Mouse (Mus musculus): ENCODE results near the gene Zfp74. TPM values are rescaled to one million over a fixed set of nuclear protein-coding genes. Genes with fewer than 3 reads are reported as not detected.
"Not testable (repeated sequence)": the region's sequence is repeated elsewhere in the genome, so short reads cannot be mapped to it uniquely, and the experiment has no call there.

Zfp74 gene
- total RNA-seq, 1 experiment = 11.7 TPM

GRCm38 (mm10) chr7:29981860-29982259, 28.0 kb upstream of the Zfp74 start:
- Histone ChIP-seq H3K9ac (ENCODE audit: insufficient read depth, low read depth, low read length, poor library complexity, severe bottlenecking) (peak overlapping the region; percentile 49; the same call in 1 of the 2 replicates), H3K27ac (ENCODE audit: insufficient read depth, low read depth, low read length, poor library complexity, severe bottlenecking) (peak overlapping the region; percentile 100)

GRCm38 (mm10) chr7:29981455-29981854, 27.6 kb upstream of the Zfp74 start:
- Histone ChIP-seq H3K9ac (ENCODE audit: insufficient read depth, low read depth, low read length, poor library complexity, severe bottlenecking) (0 out of 2 replicates have a peak overlapping the region, but pooled peaks have one; percentile 28), H3K36me3 (ENCODE audit: control insufficient read depth, insufficient read depth, low read length, poor library complexity, severe bottlenecking) (peaks cover 5% of the 10 kb centered on the region; the same call in 1 of the 2 replicates), H3K4me3 (ENCODE audit: insufficient read depth in 1 of 2, low read depth in 1 of 2, low read length in 2 of 2, poor library complexity in 1 of 2, severe bottlenecking in 1 of 2) (0 out of 4 replicates have a peak overlapping the region, but pooled peaks have one; percentile 4 to 31), H3K9me3 (ENCODE audit: control insufficient read depth, insufficient read depth, low read depth, low read length) (no peaks in the 10 kb centered on the region), H3K4me1 (ENCODE audit: control insufficient read depth in 2 of 2, insufficient read depth in 2 of 2, low read length in 2 of 2, poor library complexity in 1 of 2) (peaks cover 4 to 21% of the 10 kb centered on the region in 2 experiments), H3K27ac (ENCODE audit: insufficient read depth, low read depth, low read length, poor library complexity, severe bottlenecking) (peak overlapping the region; percentile 100)
- TF ChIP-seq MAFK (IDR thresholded peaks at IDR 0.05; ENCODE audit: insufficient read depth, low read depth, low read length) (no peak), ZNF384 (IDR thresholded peaks at IDR 0.05; ENCODE audit: low read depth, low read length) (no peak), ZC3H11A (IDR thresholded peaks at IDR 0.05; ENCODE audit: borderline replicate concordance, low read depth, low read length) (no peak), CHD2 (IDR thresholded peaks at IDR 0.05; ENCODE audit: low read depth, low read length) (no peak), HCFC1 (IDR thresholded peaks at IDR 0.05; ENCODE audit: borderline replicate concordance, insufficient read depth, low read length) (no peak)
- DNase-seq (ENCODE audit: low read depth, low spot score) = peak; percentile 68
- in situ Hi-C loops (cut with MboI; ENCODE audit: low sequenced_read_pairs in 2 of 2, unreplicated experiment in 2 of 2) = no loop called here

More at GRCm38 (mm10) chr7:29981860-29982259, 28.0 kb upstream of the Zfp74 start:
- TF ChIP-seq MAFK (IDR thresholded peaks at IDR 0.05; ENCODE audit: insufficient read depth, low read depth, low read length) (0 out of 2 replicates have a peak, but pooled peaks have one; percentile 8), ZNF384 (IDR thresholded peaks at IDR 0.05; ENCODE audit: low read depth, low read length) (no peak), HCFC1 (IDR thresholded peaks at IDR 0.05; ENCODE audit: borderline replicate concordance, insufficient read depth, low read length) (peak; percentile 72; the same call in 1 of the 2 replicates), ZC3H11A (IDR thresholded peaks at IDR 0.05; ENCODE audit: borderline replicate concordance, low read depth, low read length) (no peak), CHD2 (IDR thresholded peaks at IDR 0.05; ENCODE audit: low read depth, low read length) (peak; percentile 80)
- Histone ChIP-seq H3K36me3 (ENCODE audit: control insufficient read depth, insufficient read depth, low read length, poor library complexity, severe bottlenecking) (peaks cover 6% of the 10 kb centered on the region), H3K9me3 (ENCODE audit: control insufficient read depth, insufficient read depth, low read depth, low read length) (no peaks in the 10 kb centered on the region), H3K4me3 (ENCODE audit: insufficient read depth in 1 of 2, low read depth in 1 of 2, low read length in 2 of 2, poor library complexity in 1 of 2, severe bottlenecking in 1 of 2) (peak overlapping the region; percentile 31 to 57), H3K4me1 (ENCODE audit: control insufficient read depth in 2 of 2, insufficient read depth in 2 of 2, low read length in 2 of 2, poor library complexity in 1 of 2) (peaks cover 4 to 22% of the 10 kb centered on the region in 2 experiments)
- in situ Hi-C loops (cut with MboI; ENCODE audit: low sequenced_read_pairs in 2 of 2, unreplicated experiment in 2 of 2) = no loop called here
- DNase-seq (ENCODE audit: low read depth, low spot score) = peak; percentile 77

- no peak for TF ChIP-seq MAFK (IDR thresholded peaks at IDR 0.05; ENCODE audit: insufficient read depth, low read depth, low read length)
- TF ChIP-seq ZNF384 (IDR thresholded peaks at IDR 0.05; ENCODE audit: low read depth, low read length) = no peak
- no peak for TF ChIP-seq HCFC1 (IDR thresholded peaks at IDR 0.05; ENCODE audit: borderline replicate concordance, insufficient read depth, low read length)
- TF ChIP-seq ZC3H11A (IDR thresholded peaks at IDR 0.05; ENCODE audit: borderline replicate concordance, low read depth, low read length) = no peak
- TF ChIP-seq CHD2 (IDR thresholded peaks at IDR 0.05; ENCODE audit: low read depth, low read length) = no peak
- in situ Hi-C loops (cut with MboI; ENCODE audit: low sequenced_read_pairs in 2 of 2, unreplicated experiment in 2 of 2) = no loop called here
Measured at GRCm38 (mm10) chr7:29980761-29981160, 26.9 kb upstream of the Zfp74 start.

GRCm38 (mm10) chr7:29970686-29971085, 16.8 kb upstream of the Zfp74 start:
- DNase-seq (ENCODE audit: low read depth, low spot score) = no peak
- in situ Hi-C loops (cut with MboI; ENCODE audit: low sequenced_read_pairs in 2 of 2, unreplicated experiment in 2 of 2) = no loop called here
- Histone ChIP-seq H3K4me3 (ENCODE audit: insufficient read depth in 1 of 2, low read depth in 1 of 2, low read length in 2 of 2, poor library complexity in 1 of 2, severe bottlenecking in 1 of 2) (peak overlapping the region; percentile 10 to 54; a peak in 2 of 4 replicates), H3K9ac (ENCODE audit: insufficient read depth, low read depth, low read length, poor library complexity, severe bottlenecking) (peak overlapping the region; percentile 21; the same call in 1 of the 2 replicates), H3K36me3 (ENCODE audit: control insufficient read depth, insufficient read depth, low read length, poor library complexity, severe bottlenecking) (no peaks in the 10 kb centered on the region), H3K27ac (ENCODE audit: insufficient read depth, low read depth, low read length, poor library complexity, severe bottlenecking) (peak overlapping the region; percentile 8; the same call in 1 of the 2 replicates), H3K4me1 (ENCODE audit: control insufficient read depth in 2 of 2, insufficient read depth in 2 of 2, low read length in 2 of 2, poor library complexity in 1 of 2) (peaks cover 5% of the 10 kb centered on the region in 2 experiments; a peak in 2 of 4 replicates), H3K9me3 (ENCODE audit: control insufficient read depth, insufficient read depth, low read depth, low read length) (no peaks in the 10 kb centered on the region)
- no peak for TF ChIP-seq HCFC1 (IDR thresholded peaks at IDR 0.05; ENCODE audit: borderline replicate concordance, insufficient read depth, low read length)
- TF ChIP-seq ZC3H11A (IDR thresholded peaks at IDR 0.05; ENCODE audit: borderline replicate concordance, low read depth, low read length) = no peak
- no peak for TF ChIP-seq MAFK (IDR thresholded peaks at IDR 0.05; ENCODE audit: insufficient read depth, low read depth, low read length)
- TF ChIP-seq CHD2 (IDR thresholded peaks at IDR 0.05; ENCODE audit: low read depth, low read length) = no peak
- no peak for TF ChIP-seq ZNF384 (IDR thresholded peaks at IDR 0.05; ENCODE audit: low read depth, low read length)

More at GRCm38 (mm10) chr7:29980761-29981160, 26.9 kb upstream of the Zfp74 start:
- Histone ChIP-seq H3K4me1 (ENCODE audit: control insufficient read depth in 2 of 2, insufficient read depth in 2 of 2, low read length in 2 of 2, poor library complexity in 1 of 2) (peaks cover 3 to 15% of the 10 kb centered on the region in 2 experiments; a peak in 3 of 4 replicates), H3K27ac (ENCODE audit: insufficient read depth, low read depth, low read length, poor library complexity, severe bottlenecking) (peak overlapping the region; percentile 100), H3K4me3 (ENCODE audit: insufficient read depth in 1 of 2, low read depth in 1 of 2, low read length in 2 of 2, poor library complexity in 1 of 2, severe bottlenecking in 1 of 2) (no peak overlapping the region), H3K9ac (ENCODE audit: insufficient read depth, low read depth, low read length, poor library complexity, severe bottlenecking) (no peak overlapping the region), H3K36me3 (ENCODE audit: control insufficient read depth, insufficient read depth, low read length, poor library complexity, severe bottlenecking) (peaks cover under 1% of the 10 kb centered on the region; the same call in 1 of the 2 replicates), H3K9me3 (ENCODE audit: control insufficient read depth, insufficient read depth, low read depth, low read length) (no peaks in the 10 kb centered on the region)
- no peak for DNase-seq (ENCODE audit: low read depth, low spot score)

- H3K9ac ChIP-seq (ENCODE audit: insufficient read depth, low read depth, low read length, poor library complexity, severe bottlenecking) = peak overlapping the region; percentile 51
- H3K27ac ChIP-seq (ENCODE audit: insufficient read depth, low read depth, low read length, poor library complexity, severe bottlenecking); H3K4me1 ChIP-seq (ENCODE audit: control insufficient read depth in 2 of 2, insufficient read depth in 2 of 2, low read length in 2 of 2, poor library complexity in 1 of 2); H3K36me3 ChIP-seq (ENCODE audit: control insufficient read depth, insufficient read depth, low read length, poor library complexity, severe bottlenecking); in situ Hi-C loops (cut with MboI; ENCODE audit: low sequenced_read_pairs in 2 of 2, unreplicated experiment in 2 of 2); DNase-seq (ENCODE audit: low read depth, low spot score); H3K9me3 ChIP-seq (ENCODE audit: control insufficient read depth, insufficient read depth, low read depth, low read length): not testable (repeated sequence)
- H3K4me3 ChIP-seq (ENCODE audit: insufficient read depth in 1 of 2, low read depth in 1 of 2, low read length in 2 of 2, poor library complexity in 1 of 2, severe bottlenecking in 1 of 2) = peak overlapping the region in 1 of 2 experiments; percentile 34; a peak in 2 of 4 replicates
Measured at GRCm38 (mm10) chr7:29965115-29965810, 11.4 kb upstream of the Zfp74 start.

Data from ES-E14 (cell line).